Mouse (Mus musculus): ENCODE measurements around the gene N4bp2. TPM values are rescaled to one million over a fixed set of nuclear protein-coding genes. Genes with fewer than 3 reads are reported as not detected.

Gene N4bp2
- polyA plus RNA-seq, 1 experiment = not detected

DNA sequence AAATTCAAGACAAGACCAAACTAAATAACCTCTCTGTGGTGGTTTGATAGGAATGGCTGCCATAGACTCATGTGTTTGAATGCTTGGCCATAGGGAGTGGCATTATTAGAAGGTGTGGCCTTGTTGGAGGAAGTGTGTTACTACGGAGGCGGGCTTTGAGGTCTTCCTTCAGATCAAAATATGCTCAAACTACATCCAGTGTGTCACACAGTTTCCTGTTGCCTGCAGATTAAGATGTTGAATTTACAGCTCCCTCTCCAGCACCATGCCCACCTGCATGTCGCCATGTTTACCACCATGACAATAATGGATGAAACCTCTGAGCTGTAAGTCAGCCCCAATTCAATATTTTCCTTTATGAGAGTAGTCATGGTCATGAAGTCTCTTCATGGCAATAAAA lies 24.0 kb upstream of the N4bp2 start:
- Histone ChIP-seq H3K4me1 (ENCODE audit: control insufficient read depth, insufficient read depth, low read length) (no peaks in the 10 kb centered on the region), H3K4me3 (ENCODE audit: insufficient read depth, low read depth, low read length) (no peak overlapping the region), H3K27ac (ENCODE audit: insufficient read depth, low read depth, low read length) (no peak overlapping the region)
- TF ChIP-seq POLR2A (IDR thresholded peaks at IDR 0.05; ENCODE audit: insufficient read depth, low read depth, low read length) (no peak), CTCF (IDR thresholded peaks at IDR 0.05; ENCODE audit: insufficient read depth, low read depth, low read length) (no peak)
- WGBS = 96% methylated on average over 3 of the region's 3 CpGs

DNA sequence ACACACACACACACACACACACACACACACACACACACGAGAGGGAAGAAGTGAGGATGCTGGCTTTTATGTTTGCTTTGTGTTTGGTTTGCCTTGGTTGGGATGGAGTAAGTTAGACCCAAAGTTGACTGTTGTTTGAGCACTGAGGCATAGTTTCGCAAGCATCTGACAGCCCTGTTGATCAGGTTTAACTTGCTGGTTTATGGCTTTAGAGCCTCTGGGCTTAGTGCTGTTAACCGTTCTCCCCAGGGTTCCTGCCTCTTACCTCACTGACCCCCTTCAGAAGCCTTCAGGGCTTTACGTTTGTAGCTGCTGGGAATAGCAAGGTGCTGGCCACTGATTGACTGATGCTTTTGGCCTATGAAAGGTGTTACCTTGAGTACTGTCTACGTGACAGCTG lies 16.4 kb upstream of the N4bp2 start:
- no peaks in the 10 kb centered on the region for H3K4me1 ChIP-seq (ENCODE audit: control insufficient read depth, insufficient read depth, low read length)
- TF ChIP-seq CTCF (IDR thresholded peaks at IDR 0.05; ENCODE audit: insufficient read depth, low read depth, low read length) = no peak
- no peak for TF ChIP-seq POLR2A (IDR thresholded peaks at IDR 0.05; ENCODE audit: insufficient read depth, low read depth, low read length)
- no peak overlapping the region for H3K27ac ChIP-seq (ENCODE audit: insufficient read depth, low read depth, low read length)
- 92% methylated on average over 5 of the region's 5 CpGs for WGBS
- no peak overlapping the region for H3K4me3 ChIP-seq (ENCODE audit: insufficient read depth, low read depth, low read length)

DNA sequence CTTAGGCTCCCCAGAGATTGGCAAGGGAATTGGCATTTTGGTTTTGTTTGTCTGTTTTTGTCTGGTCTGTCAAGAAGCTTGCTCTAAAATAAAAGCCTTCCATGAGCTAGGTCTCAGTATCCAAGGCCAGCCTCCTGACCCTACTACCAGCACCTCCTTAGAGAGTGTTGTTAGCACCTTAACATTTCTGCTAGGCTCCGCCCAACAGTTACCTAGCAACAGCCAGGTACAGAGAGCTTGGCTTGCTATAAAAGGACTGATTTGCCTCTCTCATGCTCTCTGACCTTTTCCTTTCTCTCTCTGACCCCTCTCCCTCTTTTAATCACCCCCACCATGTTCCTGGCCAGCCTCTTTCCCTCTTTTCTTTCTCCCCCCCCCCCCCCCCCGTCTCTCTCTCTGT lies 14.9 kb upstream of the N4bp2 start:
- no peak overlapping the region for H3K4me3 ChIP-seq (ENCODE audit: insufficient read depth, low read depth, low read length)
- 66% methylated on average over 2 of the region's 2 CpGs for WGBS
- H3K27ac ChIP-seq (ENCODE audit: insufficient read depth, low read depth, low read length) = no peak overlapping the region
- no peak for TF ChIP-seq POLR2A (IDR thresholded peaks at IDR 0.05; ENCODE audit: insufficient read depth, low read depth, low read length)
- no peak for TF ChIP-seq CTCF (IDR thresholded peaks at IDR 0.05; ENCODE audit: insufficient read depth, low read depth, low read length)
- H3K4me1 ChIP-seq (ENCODE audit: control insufficient read depth, insufficient read depth, low read length) = no peaks in the 10 kb centered on the region

DNA sequence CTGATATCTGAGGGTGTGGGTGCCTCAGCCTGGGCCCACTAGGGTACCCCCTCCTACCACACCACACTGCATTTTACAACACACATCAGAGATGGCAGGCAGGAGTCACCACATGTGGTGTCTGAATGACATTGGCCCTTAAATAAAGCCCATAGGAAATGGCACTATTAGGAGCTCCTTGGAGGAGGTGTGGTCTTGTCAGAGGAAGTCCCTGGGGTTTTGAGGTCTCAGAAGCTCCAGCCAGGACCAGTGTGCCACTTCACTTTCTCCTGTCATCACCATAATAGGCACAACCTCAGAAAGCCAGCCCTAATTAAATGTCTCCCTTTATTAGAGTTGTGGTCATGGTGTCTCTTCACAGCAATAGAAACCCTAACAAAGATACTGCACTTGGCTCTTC lies 14.4 kb upstream of the N4bp2 start:
- TF ChIP-seq POLR2A (IDR thresholded peaks at IDR 0.05; ENCODE audit: insufficient read depth, low read depth, low read length) (no peak), CTCF (IDR thresholded peaks at IDR 0.05; ENCODE audit: insufficient read depth, low read depth, low read length) (no peak)
- H3K4me1 ChIP-seq (ENCODE audit: control insufficient read depth, insufficient read depth, low read length) = no peaks in the 10 kb centered on the region
- no peak overlapping the region for H3K4me3 ChIP-seq (ENCODE audit: insufficient read depth, low read depth, low read length)
- no peak overlapping the region for H3K27ac ChIP-seq (ENCODE audit: insufficient read depth, low read depth, low read length)

DNA sequence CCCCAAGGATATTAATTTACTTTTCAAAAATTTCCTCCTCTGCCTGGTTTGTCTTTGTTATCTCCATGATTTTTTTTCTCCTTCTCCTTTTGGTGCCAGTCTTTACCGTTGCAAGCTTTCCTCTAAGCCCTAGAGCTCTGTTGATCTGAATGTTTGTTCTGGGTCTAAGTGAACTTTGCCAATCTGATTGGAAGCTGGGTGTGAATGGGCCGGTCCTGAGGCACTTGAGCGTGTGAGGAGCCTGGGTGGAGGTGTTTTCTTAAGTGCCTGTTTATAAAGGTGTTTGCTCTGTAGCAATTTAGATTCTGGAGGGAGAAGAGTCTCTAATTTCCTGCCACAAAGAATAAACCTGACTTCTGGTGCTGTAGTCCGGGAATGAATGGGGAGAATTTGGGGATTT lies 11.3 kb upstream of the N4bp2 start:
- H3K4me1 ChIP-seq (ENCODE audit: control insufficient read depth, insufficient read depth, low read length) = no peaks in the 10 kb centered on the region
- H3K4me3 ChIP-seq (ENCODE audit: insufficient read depth, low read depth, low read length) = no peak overlapping the region
- H3K27ac ChIP-seq (ENCODE audit: insufficient read depth, low read depth, low read length) = no peak overlapping the region
- no peak for TF ChIP-seq POLR2A (IDR thresholded peaks at IDR 0.05; ENCODE audit: insufficient read depth, low read depth, low read length)
- no peak for TF ChIP-seq CTCF (IDR thresholded peaks at IDR 0.05; ENCODE audit: insufficient read depth, low read depth, low read length)
- WGBS = 57% methylated on average over 4 of the region's 4 CpGs

DNA sequence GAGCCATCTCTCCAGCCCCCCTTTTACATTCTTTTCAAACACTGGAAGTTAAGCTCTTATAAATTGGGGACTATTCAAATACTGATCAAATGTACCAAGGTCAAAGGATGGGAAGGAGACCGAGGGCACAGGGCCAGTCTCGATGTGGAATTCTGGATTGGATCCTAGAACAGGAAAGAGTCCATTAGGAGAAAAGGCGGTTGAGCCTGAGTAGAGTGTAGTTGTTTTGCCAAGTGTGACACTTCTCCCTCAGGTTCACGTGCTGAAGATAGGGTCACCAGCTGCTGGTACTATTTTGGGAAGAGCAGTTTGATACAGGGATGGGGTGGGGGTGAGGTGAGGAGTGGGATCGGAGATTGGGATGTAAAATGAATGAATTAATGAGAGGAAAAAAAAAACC lies 7.5 kb upstream of the N4bp2 start:
- H3K4me1 ChIP-seq (ENCODE audit: control insufficient read depth, insufficient read depth, low read length) = no peaks in the 10 kb centered on the region
- no peak overlapping the region for H3K27ac ChIP-seq (ENCODE audit: insufficient read depth, low read depth, low read length)
- 75% methylated on average over 5 of the region's 5 CpGs for WGBS
- H3K4me3 ChIP-seq (ENCODE audit: insufficient read depth, low read depth, low read length) = no peak overlapping the region
- no peak for TF ChIP-seq POLR2A (IDR thresholded peaks at IDR 0.05; ENCODE audit: insufficient read depth, low read depth, low read length)

DNA sequence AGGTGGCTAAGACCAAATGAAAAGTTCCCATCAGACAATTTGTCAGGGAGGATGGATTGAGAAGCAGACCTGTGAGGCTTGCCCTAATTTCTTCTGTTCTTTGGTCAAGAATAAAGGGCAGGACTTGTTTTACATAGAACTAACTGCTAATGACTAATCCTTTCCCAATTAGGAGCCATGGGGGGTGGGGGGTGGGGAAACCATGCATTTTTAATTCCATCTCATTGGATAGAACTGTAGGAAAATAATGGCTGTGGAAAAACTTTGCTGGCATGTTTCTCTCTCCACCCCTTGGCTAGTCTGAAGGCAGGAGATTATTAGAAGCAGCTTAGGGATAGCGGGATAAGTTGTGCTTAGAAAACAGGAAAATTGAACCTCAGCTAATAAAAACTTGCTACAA lies 6.2 kb upstream of the N4bp2 start:
- TF ChIP-seq CTCF (IDR thresholded peaks at IDR 0.05; ENCODE audit: insufficient read depth, low read depth, low read length) (no peak), POLR2A (IDR thresholded peaks at IDR 0.05; ENCODE audit: insufficient read depth, low read depth, low read length) (no peak)
- no peak overlapping the region for H3K4me3 ChIP-seq (ENCODE audit: insufficient read depth, low read depth, low read length)
- WGBS = 54% methylated on average over 1 of the region's 1 CpGs
- H3K4me1 ChIP-seq (ENCODE audit: control insufficient read depth, insufficient read depth, low read length) = no peaks in the 10 kb centered on the region
- H3K27ac ChIP-seq (ENCODE audit: insufficient read depth, low read depth, low read length) = no peak overlapping the region

DNA sequence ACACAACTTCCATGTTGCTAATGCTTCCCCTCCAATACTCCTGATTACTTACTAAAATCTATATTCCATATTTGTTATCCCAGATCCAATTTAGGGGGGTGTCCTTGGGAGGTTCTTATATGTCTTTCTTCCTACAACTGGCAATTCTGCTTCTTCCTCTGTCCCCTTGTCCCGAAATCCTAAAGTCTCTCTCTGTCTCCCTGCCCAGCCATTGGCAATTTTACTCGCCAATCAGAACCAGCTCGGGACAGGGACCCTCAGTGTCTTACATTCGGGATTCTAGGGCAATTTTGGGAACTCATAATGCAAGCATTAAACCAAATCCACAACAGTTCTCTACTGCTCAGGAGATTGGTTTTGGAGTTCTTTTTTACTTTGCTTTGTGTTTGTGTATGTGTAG lies 3.3 kb upstream of the N4bp2 start:
- TF ChIP-seq POLR2A (IDR thresholded peaks at IDR 0.05; ENCODE audit: insufficient read depth, low read depth, low read length) (no peak), CTCF (IDR thresholded peaks at IDR 0.05; ENCODE audit: insufficient read depth, low read depth, low read length) (no peak)

DNA sequence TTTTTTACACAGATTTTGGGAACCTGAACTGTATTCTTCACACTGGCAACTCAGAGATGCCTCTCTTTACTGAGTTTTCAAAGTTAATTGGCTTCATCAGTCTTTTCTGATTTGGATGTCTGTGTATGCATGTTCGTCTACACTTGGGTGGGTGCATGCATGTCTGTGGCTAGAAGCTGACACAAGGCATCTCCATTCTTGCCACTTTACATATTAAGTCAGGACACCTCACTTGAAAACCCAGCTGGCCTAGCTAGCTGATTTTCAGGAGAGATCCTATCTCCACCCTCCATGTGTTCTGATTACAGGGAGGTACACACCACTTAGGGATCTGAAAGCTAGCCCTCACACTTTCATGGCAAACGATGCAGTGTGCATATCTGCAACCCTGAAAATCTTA lies 2.7 kb upstream of the N4bp2 start:
- no peak overlapping the region for H3K4me3 ChIP-seq (ENCODE audit: insufficient read depth, low read depth, low read length)
- H3K27ac ChIP-seq (ENCODE audit: insufficient read depth, low read depth, low read length) = no peak overlapping the region
- no peaks in the 10 kb centered on the region for H3K4me1 ChIP-seq (ENCODE audit: control insufficient read depth, insufficient read depth, low read length)
- no peak for TF ChIP-seq POLR2A (IDR thresholded peaks at IDR 0.05; ENCODE audit: insufficient read depth, low read depth, low read length)
- TF ChIP-seq CTCF (IDR thresholded peaks at IDR 0.05; ENCODE audit: insufficient read depth, low read depth, low read length) = no peak
- WGBS = 97% methylated on average over 2 of the region's 2 CpGs

More for the DNA sequence above, 3.3 kb upstream of the N4bp2 start:
- H3K4me1 ChIP-seq (ENCODE audit: control insufficient read depth, insufficient read depth, low read length) = no peaks in the 10 kb centered on the region
- H3K27ac ChIP-seq (ENCODE audit: insufficient read depth, low read depth, low read length) = no peak overlapping the region
- no peak overlapping the region for H3K4me3 ChIP-seq (ENCODE audit: insufficient read depth, low read depth, low read length)
- 95% methylated on average over 4 of the region's 4 CpGs for WGBS

DNA sequence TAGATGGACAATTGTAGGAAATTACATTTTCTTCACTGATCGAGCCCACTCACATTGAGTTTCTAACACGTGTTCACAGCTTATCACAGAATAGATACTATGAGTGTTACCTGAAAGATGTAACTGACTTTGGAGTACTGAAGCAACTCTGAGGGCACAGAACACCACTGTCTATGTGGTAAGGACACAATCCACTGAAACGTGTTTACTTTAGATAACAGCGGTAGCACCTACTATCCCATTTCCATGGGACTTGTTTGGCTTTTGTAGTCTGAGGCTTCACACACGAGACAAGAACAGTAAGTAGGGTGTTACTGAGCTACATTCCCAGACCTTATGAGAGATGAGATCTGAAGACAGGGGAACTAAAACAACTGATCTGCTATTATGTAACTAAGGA lies 2.3 kb upstream of the N4bp2 start:
- WGBS = 86% methylated on average over 5 of the region's 5 CpGs
- Histone ChIP-seq H3K27ac (ENCODE audit: insufficient read depth, low read depth, low read length) (no peak overlapping the region), H3K4me3 (ENCODE audit: insufficient read depth, low read depth, low read length) (no peak overlapping the region), H3K4me1 (ENCODE audit: control insufficient read depth, insufficient read depth, low read length) (no peaks in the 10 kb centered on the region)
- no peak for TF ChIP-seq CTCF (IDR thresholded peaks at IDR 0.05; ENCODE audit: insufficient read depth, low read depth, low read length)
- no peak for TF ChIP-seq POLR2A (IDR thresholded peaks at IDR 0.05; ENCODE audit: insufficient read depth, low read depth, low read length)

All from olfactory bulb, adult 2 months (tissue).